Mouse (Mus musculus): ENCODE measurements around the gene Acsm5.
A peak's percentile ranks its signal among the peaks of the same experiment; 100 is the strongest.

Gene Acsm5

GRCm38 (mm10) chr7:119519163-119519562, at the start of gene Acsm5:
Gene Acsm5, plus strand, starts transcription at chr7:119519463.
- no peak for DNase-seq (ENCODE audit: inconsistent age in 2 of 2, low spot score in 1 of 2)

GRCm38 (mm10) chr7:119476500-119477389, 42.5 kb upstream of the Acsm5 start:
- DNase-seq (ENCODE audit: inconsistent age in 2 of 2, low spot score in 1 of 2) = no peak

GRCm38 (mm10) chr7:119479256-119479655, 40.0 kb upstream of the Acsm5 start, which contains the start of gene Umod:
Gene Umod, minus strand, starts transcription at chr7:119479282.
- no peak for DNase-seq (ENCODE audit: inconsistent age in 2 of 2, low spot score in 1 of 2)

GRCm38 (mm10) chr7:119484154-119484553, 35.1 kb upstream of the Acsm5 start:
- no peak for DNase-seq (ENCODE audit: inconsistent age in 2 of 2, low spot score in 1 of 2)

GRCm38 (mm10) chr7:119486683-119487082, 32.6 kb upstream of the Acsm5 start:
- DNase-seq (ENCODE audit: inconsistent age in 2 of 2, low spot score in 1 of 2) = no peak

GRCm38 (mm10) chr7:119490041-119490780, 29.1 kb upstream of the Acsm5 start:
- peak; percentile 15 to 75 for DNase-seq (ENCODE audit: inconsistent age in 2 of 2, low spot score in 1 of 2)

- DNase-seq (ENCODE audit: inconsistent age in 2 of 2, low spot score in 1 of 2) = no peak
These were observed 8.1 kb upstream of the Acsm5 start for GRCm38 (mm10) chr7:119511143-119511542.

GRCm38 (mm10) chr7:119513056-119513455, 6.2 kb upstream of the Acsm5 start:
- peak; percentile 41 to 83 for DNase-seq (ENCODE audit: inconsistent age in 2 of 2, low spot score in 1 of 2)

- DNase-seq (ENCODE audit: inconsistent age in 2 of 2, low spot score in 1 of 2) = peak; percentile 34 to 77
These were observed 3.6 kb upstream of the Acsm5 start for GRCm38 (mm10) chr7:119515492-119516271.

GRCm38 (mm10) chr7:119516272-119516558, 3.0 kb upstream of the Acsm5 start:
- DNase-seq (ENCODE audit: inconsistent age in 2 of 2, low spot score in 1 of 2) = no peak

- peak; percentile 80 to 96 for DNase-seq (ENCODE audit: inconsistent age in 2 of 2, low spot score in 1 of 2)
These were observed 391 bp downstream of the Acsm5 start for GRCm38 (mm10) chr7:119519654-119520053.

GRCm38 (mm10) chr7:119521816-119522215, 2.6 kb downstream of the Acsm5 start:
- no peak for DNase-seq (ENCODE audit: inconsistent age in 2 of 2, low spot score in 1 of 2)

GRCm38 (mm10) chr7:119522385-119522784, 3.1 kb downstream of the Acsm5 start:
- peak; percentile 51 to 89 for DNase-seq (ENCODE audit: inconsistent age in 2 of 2, low spot score in 1 of 2)

GRCm38 (mm10) chr7:119523389-119523788, 4.1 kb downstream of the Acsm5 start, which contains the start of gene Pdilt:
Gene Pdilt, minus strand, starts transcription at chr7:119523489.
- peak in 1 of 2 experiments; percentile 46 for DNase-seq (ENCODE audit: inconsistent age in 2 of 2, low spot score in 1 of 2)

GRCm38 (mm10) chr7:119525881-119526281, 6.6 kb downstream of the Acsm5 start:
- peak; percentile 75 to 91 for DNase-seq (ENCODE audit: inconsistent age in 2 of 2, low spot score in 1 of 2)

- no peak for DNase-seq (ENCODE audit: inconsistent age in 2 of 2, low spot score in 1 of 2)
These were observed 7.2 kb downstream of the Acsm5 start for GRCm38 (mm10) chr7:119526486-119526885.

GRCm38 (mm10) chr7:119527135-119527534, 7.9 kb downstream of the Acsm5 start:
- DNase-seq (ENCODE audit: inconsistent age in 2 of 2, low spot score in 1 of 2) = no peak

- DNase-seq (ENCODE audit: inconsistent age in 2 of 2, low spot score in 1 of 2) = no peak
These were observed 8.3 kb downstream of the Acsm5 start for GRCm38 (mm10) chr7:119527548-119527947.

- no peak for DNase-seq (ENCODE audit: inconsistent age in 2 of 2, low spot score in 1 of 2)
These were observed 9.4 kb downstream of the Acsm5 start for GRCm38 (mm10) chr7:119528617-119529016.

GRCm38 (mm10) chr7:119532924-119533323, 13.7 kb downstream of the Acsm5 start:
- no peak for DNase-seq (ENCODE audit: inconsistent age in 2 of 2, low spot score in 1 of 2)

- no peak for DNase-seq (ENCODE audit: inconsistent age in 2 of 2, low spot score in 1 of 2)
These were observed 15.1 kb downstream of the Acsm5 start for GRCm38 (mm10) chr7:119534389-119534788.

Data from adrenal gland, adult (tissue).